In the genomic region with DNA sequence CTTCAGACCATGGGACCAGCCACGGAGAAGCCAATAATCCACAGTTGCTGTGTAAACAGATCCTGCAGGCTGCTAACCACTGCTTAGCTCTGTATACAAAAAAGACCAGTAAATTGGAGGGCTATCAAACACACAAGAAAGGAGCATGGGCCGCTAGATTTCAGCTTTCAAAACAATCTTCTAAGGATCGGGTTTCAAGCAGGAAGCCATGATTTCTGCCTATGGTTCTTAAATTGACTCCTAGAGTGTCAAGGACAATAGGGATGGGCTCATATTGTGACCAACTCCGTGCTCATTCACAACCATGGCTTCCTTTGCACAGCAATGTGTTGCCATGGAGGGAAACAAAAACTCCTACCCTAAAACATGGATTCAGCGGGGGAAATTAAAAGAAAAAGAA, we compare ENCODE assay signal across 9 mouse cellular contexts. TPM values are rescaled to one million over a fixed set of nuclear protein-coding genes. Genes with fewer than 3 reads are reported as not detected.
A peak's percentile ranks its signal among the peaks of the same experiment; 100 is the strongest.
DNase-seq lines count a peak whose midpoint lies in the region; ATAC-seq lines count a peak whose summit lies in the region.
"Had no signal": no experiment of that assay in that cellular context is flagged by ENCODE, and none has a peak within 500 bp of the region (broad histone marks: within the 10 kb centered on the region; RNA-seq: fewer than 3 reads in every experiment).

No protein-coding gene starts in this region.

- no peaks in the 10 kb centered on the region for H3K9me3 ChIP-seq in kidney, embryonic 16.5 days (ENCODE audit: low read length)
- H3K9me3 ChIP-seq in hindbrain, embryonic 12.5 days (replicated peaks) = no peaks in the 10 kb centered on the region
- H3K9me3 ChIP-seq in midbrain, embryonic 14.5 days (ENCODE audit: control insufficient read depth, low read length) = no peaks in the 10 kb centered on the region

- H3K4me1 ChIP-seq in kidney, embryonic 16.5 days (ENCODE audit: insufficient read depth, low read length) = peaks cover 17% of the 10 kb centered on the region
- peaks cover 20% of the 10 kb centered on the region for H3K4me1 ChIP-seq in hindbrain, embryonic 12.5 days
- H3K4me1 ChIP-seq in midbrain, embryonic 14.5 days (ENCODE audit: control insufficient read depth, insufficient read depth, low read length) = peaks cover 18% of the 10 kb centered on the region; the same call in 1 of the 2 replicates

- WGBS in kidney, embryonic 16.5 days = 17% methylated on average over 5 of the region's 5 CpGs
- WGBS in hindbrain, embryonic 12.5 days = 10% methylated on average over 5 of the region's 5 CpGs
- WGBS in midbrain, embryonic 14.5 days = 3% methylated on average over 5 of the region's 5 CpGs

- no peak for DNase-seq in kidney, adult 11 months
- DNase-seq in embryo, embryonic 10.5 days (ENCODE audit: low spot score) = peak; percentile 64
- DNase-seq in midbrain, embryonic 14.5 days = peak; percentile 59
- no peak for DNase-seq in gastrocnemius, adult 8-10 months (ENCODE audit: low spot score in 2 of 2)
- no peak for DNase-seq in thymus, postnatal 4 days
- DNase-seq in right cerebral cortex, adult 2 months (ENCODE audit: low spot score in 2 of 2) = no peak

- H3K27ac ChIP-seq in kidney, embryonic 16.5 days (ENCODE audit: low read length) = no peak overlapping the region; the same call in 1 of the 2 replicates
- H3K27ac ChIP-seq in hindbrain, embryonic 12.5 days = peak overlapping the region; percentile 61
- H3K27ac ChIP-seq in midbrain, embryonic 14.5 days (replicated peaks; ENCODE audit: low read depth, low read length) = peak overlapping the region; percentile 99

- peak overlapping the region; percentile 59 for H3K9ac ChIP-seq in kidney, embryonic 16.5 days (replicated peaks; ENCODE audit: low read length)
- H3K9ac ChIP-seq in hindbrain, embryonic 12.5 days = peak overlapping the region; percentile 48
- H3K9ac ChIP-seq in midbrain, embryonic 14.5 days (replicated peaks; ENCODE audit: low read length) = peak overlapping the region; percentile 99

- H3K4me2 ChIP-seq in kidney, embryonic 16.5 days (replicated peaks; ENCODE audit: low read depth, low read length) = peak overlapping the region; percentile 79
- H3K4me2 ChIP-seq in hindbrain, embryonic 12.5 days (replicated peaks) = peak overlapping the region; percentile 74
- peak overlapping the region; percentile 89 for H3K4me2 ChIP-seq in midbrain, embryonic 14.5 days (ENCODE audit: low read length)

- H3K36me3 ChIP-seq in kidney, embryonic 16.5 days (ENCODE audit: insufficient read depth, low read length) = peaks cover 9% of the 10 kb centered on the region; the same call in 1 of the 2 replicates
- H3K36me3 ChIP-seq in hindbrain, embryonic 12.5 days = peaks cover 19% of the 10 kb centered on the region
- H3K36me3 ChIP-seq in midbrain, embryonic 14.5 days (ENCODE audit: control insufficient read depth, insufficient read depth, low read length) = peaks cover 16% of the 10 kb centered on the region
- H3K36me3 ChIP-seq: G1E had no signal

- H3K27me3 ChIP-seq in kidney, embryonic 16.5 days (ENCODE audit: insufficient read depth, low read length) = no peaks in the 10 kb centered on the region
- H3K27me3 ChIP-seq in hindbrain, embryonic 12.5 days = no peaks in the 10 kb centered on the region
- H3K27me3 ChIP-seq in midbrain, embryonic 14.5 days (ENCODE audit: control insufficient read depth, insufficient read depth, low read length) = no peaks in the 10 kb centered on the region

- H3K4me3 ChIP-seq in kidney, embryonic 16.5 days (ENCODE audit: low read length) = peak overlapping the region; percentile 82
- peak overlapping the region; percentile 95 for H3K4me3 ChIP-seq in hindbrain, embryonic 12.5 days
- H3K4me3 ChIP-seq in midbrain, embryonic 14.5 days (replicated peaks; ENCODE audit: low read depth, low read length) = peak overlapping the region; percentile 97

- no peak for ATAC-seq in kidney, embryonic 16.5 days (ENCODE audit: low FRiP score, low TSS enrichment)
- ATAC-seq in hindbrain, embryonic 12.5 days (ENCODE audit: low FRiP score) = no peak
- ATAC-seq in midbrain, embryonic 14.5 days (ENCODE audit: low FRiP score, low TSS enrichment) = no peak

RNA-seq across cellular contexts. Expression of a gene that starts 3.1 kb away (rescaled TPM):
- 24.2 and 24.7 TPM in 2 replicates for polyA plus RNA-seq in kidney, embryonic 16.5 days (2015; fragmentation: Nextera tagmentation; extraction: Ambion mirVana)
- polyA plus RNA-seq in hindbrain, embryonic 12.5 days (2016; fragmentation: Nextera tagmentation; extraction: Ambion mirVana) = 49.4 and 49.8 TPM in 2 replicates
- polyA plus RNA-seq in midbrain, embryonic 14.5 days (2014; fragmentation: Nextera tagmentation; extraction: Ambion mirVana) = 23.4 and 30.3 TPM in 2 replicates
- under 1 TPM; 0.11 to 0.63 (median 0.29) TPM for total RNA-seq in gastrocnemius, adult 8-10 months (2022)
- polyA plus RNA-seq: G1E had no signal

Comparison
In these comparisons a context has a peak if more than half of its experiments do, and no peak if none do; other contexts are left out.
1. H3K9ac ChIP-seq: peak in every context shown above with its lines; median percentile 99 in midbrain, embryonic 14.5 days; 59 in kidney, embryonic 16.5 days; 48 in hindbrain, embryonic 12.5 days.
2. DNase-seq: peak in embryo, embryonic 10.5 days (single experiment) and midbrain, embryonic 14.5 days (single experiment); none in kidney, adult 11 months (single experiment), gastrocnemius, adult 8-10 months (0 of 2), thymus, postnatal 4 days (single experiment) and right cerebral cortex, adult 2 months (0 of 2).
3. Peak in every context shown above with its lines, with median percentiles within 50 percentile points of each other: H3K4me2 ChIP-seq and H3K4me3 ChIP-seq.